Mouse (Mus musculus): ENCODE results near the gene Mtr.

GRCm38 (mm10) chr13:12250496-12250895 lies 7.4 kb downstream of the Mtr start:
- TF ChIP-seq GATA1 (IDR thresholded peaks at IDR 0.05; ENCODE audit: borderline replicate concordance, low read length) (no peak), CTCF (IDR thresholded peaks at IDR 0.05; ENCODE audit: low read depth, low read length) (no peak), POLR2AphosphoS5 (IDR thresholded peaks at IDR 0.05; ENCODE audit: insufficient replicate concordance, low read depth, low read length) (no peak), TAL1 (conservative IDR thresholded peaks at IDR 0.05; ENCODE audit: low read depth, low read length) (no peak), GATA2 (IDR thresholded peaks at IDR 0.05; ENCODE audit: borderline replicate concordance, low read depth, low read length) (no peak)
